Mouse (Mus musculus) left cerebral cortex, adult 9 months (tissue): ENCODE measurements at regions not wholly inside any gene's neighbourhood (a gene's known extent, or its start where the extent isn't known, plus 50 kb on each side); places are given as distances from the start of the nearest gene placed in this dataset.

Experiments
- DNase-seq, 2 experiments: peaks; one replicate each; pipeline ENCODE4 v3.0.0; 2022; ENCODE audit warnings: low spot score in 2 of 2

- no peak for DNase-seq
Measured at GRCm38 (mm10) chr12:26068685-26069008, 346.4 kb downstream of the Rnf144a start.

GRCm38 (mm10) chr12:26067866-26068684, 347.0 kb downstream of the Rnf144a start:
- DNase-seq = no peak

- DNase-seq = no peak
Measured at GRCm38 (mm10) chr12:26060378-26060777, 354.7 kb downstream of the Rnf144a start.

GRCm38 (mm10) chr12:26059090-26059489, 356.0 kb downstream of the Rnf144a start:
- DNase-seq = no peak

GRCm38 (mm10) chr12:26057491-26058054, 357.5 kb downstream of the Rnf144a start:
- DNase-seq = no peak

- DNase-seq = no peak
Measured at GRCm38 (mm10) chr12:26046991-26047390, 368.1 kb downstream of the Rnf144a start.

GRCm38 (mm10) chr12:26045321-26045720, 369.7 kb downstream of the Rnf144a start:
- no peak for DNase-seq

GRCm38 (mm10) chr12:26012951-26013350, 402.1 kb downstream of the Rnf144a start:
- peak; percentile 23 to 49 for DNase-seq

- no peak for DNase-seq
Measured at GRCm38 (mm10) chr12:25994063-25994462, 421.0 kb downstream of the Rnf144a start.

- no peak for DNase-seq
Measured at GRCm38 (mm10) chr12:25991801-25992525, 423.1 kb downstream of the Rnf144a start.

- DNase-seq = peak in 1 of 2 experiments; percentile 13
Measured at GRCm38 (mm10) chr12:25982545-25982944, 432.5 kb downstream of the Rnf144a start.

- no peak for DNase-seq
Measured at GRCm38 (mm10) chr12:25978335-25978734, 436.7 kb downstream of the Rnf144a start.

- no peak for DNase-seq
Measured at GRCm38 (mm10) chr12:25958584-25958983, 456.5 kb downstream of the Rnf144a start.

- no peak for DNase-seq
Measured at GRCm38 (mm10) chr12:25957547-25957946, 457.5 kb downstream of the Rnf144a start.

GRCm38 (mm10) chr12:25947107-25947506, 467.9 kb downstream of the Rnf144a start:
- DNase-seq = no peak

GRCm38 (mm10) chr12:25946121-25946520, 468.9 kb downstream of the Rnf144a start:
- no peak for DNase-seq

GRCm38 (mm10) chr12:25938856-25939255, 476.2 kb downstream of the Rnf144a start:
- no peak for DNase-seq

- no peak for DNase-seq
Measured at GRCm38 (mm10) chr12:25934946-25935345, 480.1 kb downstream of the Rnf144a start.

GRCm38 (mm10) chr12:25934526-25934925, 480.5 kb downstream of the Rnf144a start:
- no peak for DNase-seq

- DNase-seq = peak; percentile 10 to 13
Measured at GRCm38 (mm10) chr12:25926367-25926766, 488.7 kb downstream of the Rnf144a start.

GRCm38 (mm10) chr12:25924526-25924925, 490.5 kb downstream of the Rnf144a start:
- DNase-seq = peak in 1 of 2 experiments; percentile 45

- no peak for DNase-seq
Measured at GRCm38 (mm10) chr12:25923772-25924171, 491.3 kb downstream of the Rnf144a start.

- no peak for DNase-seq
Measured at GRCm38 (mm10) chr12:25905614-25906013, 509.4 kb downstream of the Rnf144a start.
